Mouse (Mus musculus) Patski (cell line): ENCODE measurements at regions not wholly inside any gene's neighbourhood (a gene's known extent, or its start where the extent isn't known, plus 50 kb on each side); places are given as distances from the start of the nearest gene placed in this dataset.

ENCODE experiments used
- ATAC-seq: fragments of 100-300 bp; one replicate; pipeline ENCODE4 v1.8.0; 2021
- CTCF ChIA-PET: fragments of 350-600 bp; sonication (Branson Sonifier 250); formaldehyde crosslinking; loops from one replicate; lab custom pipeline; 2022; ENCODE audit warnings: inconsistent platforms; lab: Charles Lee
- POLR2A ChIA-PET: fragments of 350-600 bp; sonication (Branson Sonifier 250); formaldehyde crosslinking; loops from one replicate; lab custom pipeline; 2022; ENCODE audit warnings: antibody characterized with exemption, inconsistent platforms; lab: Charles Lee
- DNase-seq: peaks from one replicate; pipeline ENCODE4 v3.0.0-alpha.2; 2011; ENCODE audit warnings: low read depth, low spot score
- H3K27me3 ChIP-seq: fragments of 371-371 bp; one replicate; pipeline ENCODE4 v1.5.1; 2021
- CTCF ChIP-seq: fragments of 100-300 bp; IDR thresholded peaks from one replicate; pipeline ENCODE4 v1.5.1; 2021
- in situ Hi-C: fragments of 300-500 bp; cut with MboI; formaldehyde crosslinking; loops from 3 replicates; pipeline ENCODE4 v1.11.1; 2018; ENCODE audit warnings: low pct_unique_long_range_greater_than_20kb, mixed read lengths

DNA sequence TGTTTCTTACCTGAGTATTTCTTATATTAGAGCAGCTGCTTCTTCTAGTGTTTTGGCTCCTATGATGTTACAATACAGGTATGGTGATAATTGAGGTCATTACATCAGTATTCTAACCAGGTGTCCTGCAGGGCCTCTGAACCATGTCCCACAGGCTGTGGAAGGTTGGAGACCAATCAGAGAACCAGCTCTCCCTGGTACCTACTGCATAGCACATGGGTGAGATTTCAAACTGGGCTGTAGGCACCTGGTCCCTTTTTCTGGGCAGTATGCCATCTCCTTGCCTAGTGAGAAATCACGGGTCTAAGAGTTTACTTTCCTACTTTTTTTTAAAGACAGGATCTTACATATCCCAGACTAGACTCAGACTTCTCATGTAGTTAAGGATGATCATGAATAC lies 67.6 kb upstream of the Itgb1 start:
- in situ Hi-C loops, result no loop called here
- DNase-seq (no peak), ATAC-seq (no peak)
- CTCF ChIA-PET, result interaction anchor here (1.5 to 1.7 kb wide), 2 partner anchors 24 to 28 kb away, joined by 3 read pairs; no protein-coding TSS in a partner anchor
- peaks cover 11% of the 10 kb centered on the region for H3K27me3 ChIP-seq
- TF ChIP-seq CTCF, result no peak
- POLR2A ChIA-PET, result interaction anchor here (1.1 kb wide), 1 partner anchor 28 kb away, joined by 3 read pairs; no protein-coding TSS in a partner anchor

DNA sequence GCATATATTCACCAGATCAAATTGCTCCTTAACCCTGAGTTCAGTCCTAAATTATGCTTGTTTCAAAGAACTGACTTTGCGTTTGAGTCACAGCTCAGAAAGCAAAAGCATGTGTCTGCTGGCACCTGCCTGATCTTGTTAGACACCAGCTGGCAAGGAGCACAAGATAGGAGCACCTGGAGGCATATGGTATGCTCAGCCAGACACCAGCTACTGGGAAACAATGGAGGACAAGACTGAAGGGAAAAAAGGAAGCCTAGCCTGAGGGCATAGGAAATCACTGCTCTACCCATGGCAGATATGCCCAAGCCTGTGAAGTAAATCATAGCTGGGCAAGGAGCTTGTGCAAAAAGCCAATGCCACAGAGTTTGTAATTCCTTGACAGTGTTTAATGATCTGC lies 66.4 kb upstream of the Itgb1 start:
- TF ChIP-seq CTCF, result no peak
- ChIA-PET POLR2A (interaction anchor here (1.6 kb wide), 1 partner anchor 45 kb away, joined by 3 read pairs; no protein-coding TSS in a partner anchor), CTCF (interaction anchor here (1.1 to 1.5 kb wide), 3 partner anchors 11 to 29 kb away, joined by 3 read pairs; no protein-coding TSS in a partner anchor)
- H3K27me3 ChIP-seq, result peaks cover 11% of the 10 kb centered on the region
- in situ Hi-C loops, result no loop called here
- DNase-seq (no peak), ATAC-seq (no peak)
